Mouse (Mus musculus) kidney, embryonic 15.5 days (tissue): ENCODE data around the gene Trak1. TPM values are rescaled to one million over a fixed set of nuclear protein-coding genes. Genes with fewer than 3 reads are reported as not detected.

ENCODE experiments used
- ATAC-seq: fragments of 200-750 bp; cut with Nextera tagmentation; replicated peaks from 2 replicates; pipeline ENCODE4 v1.8.0; 2017; ENCODE audit warnings: moderate TSS enrichment; ENCODE audit not compliant: low FRiP score
- H3K27ac ChIP-seq: fragments of 300-500 bp; sonication (generic); 2 replicates; pipeline ENCODE4 v1.5.1; 2015; ENCODE audit warnings: mild to moderate bottlenecking, inconsistent platforms
- H3K27me3 ChIP-seq: fragments of 300-500 bp; sonication (generic); 2 replicates; pipeline ENCODE4 v1.6.1; 2015; ENCODE audit warnings: inconsistent platforms
- H3K36me3 ChIP-seq: fragments of 300-500 bp; sonication (generic); 2 replicates; pipeline ENCODE4 v1.6.1; 2015; ENCODE audit warnings: inconsistent platforms
- H3K4me1 ChIP-seq: fragments of 300-500 bp; sonication (generic); 2 replicates; pipeline ENCODE4 v1.6.1; 2015; ENCODE audit warnings: inconsistent platforms
- H3K4me2 ChIP-seq: fragments of 300-500 bp; sonication (generic); 2 replicates; pipeline ENCODE4 v1.6.1; 2015; ENCODE audit warnings: moderate library complexity, mild to moderate bottlenecking, inconsistent platforms
- H3K4me3 ChIP-seq: fragments of 300-500 bp; sonication (generic); replicated peaks from 2 replicates; pipeline ENCODE4 v1.5.1; 2015; ENCODE audit warnings: mild to moderate bottlenecking, inconsistent platforms
- H3K9ac ChIP-seq: fragments of 300-500 bp; sonication (generic); 2 replicates; pipeline ENCODE4 v1.6.1; 2015; ENCODE audit warnings: mild to moderate bottlenecking, inconsistent platforms
- H3K9me3 ChIP-seq: fragments of 300-500 bp; sonication (generic); replicated peaks from 2 replicates; pipeline ENCODE4 v1.6.1; 2016; ENCODE audit warnings: inconsistent platforms
- WGBS: fragments of 180-500 bp; shearing (Covaris S2); methylation state at CpG from one replicate; pipeline ENCODE4 v1.1.7; 2015; ENCODE audit warnings: mixed read lengths; 5-methylcytosine and 5-hydroxymethylcytosine counted together
- polyA plus RNA-seq: library from polyadenylated mRNA; unstranded; fragments of >200 nt; fragmentation: Nextera tagmentation; extraction: Ambion mirVana; gene quantifications from 2 replicates; pipeline ENCODE4 v1.2.1, GENCODE M21; 2015

The Trak1 gene
- polyA plus RNA-seq, 1 experiment from 2014 or later, result 18.7 TPM

GRCm38 (mm10) chr9:121416460-121416859, 119.2 kb downstream of the Trak1 start:
- Histone ChIP-seq H3K4me2 (no peak overlapping the region), H3K27me3 (no peaks in the 10 kb centered on the region), H3K9me3 (no peaks in the 10 kb centered on the region), H3K27ac (no peak overlapping the region), H3K4me3 (no peak overlapping the region), H3K4me1 (peaks cover 16% of the 10 kb centered on the region; the same call in 1 of the 2 replicates), H3K36me3 (no peaks in the 10 kb centered on the region), H3K9ac (no peak overlapping the region)
- no peak for ATAC-seq
- 91% methylated on average over 5 of the region's 5 CpGs for WGBS

- no peak overlapping the region for H3K4me3 ChIP-seq
- no peak overlapping the region for H3K4me2 ChIP-seq
Observed at GRCm38 (mm10) chr9:121416872-121417637, 119.8 kb downstream of the Trak1 start.

DNA sequence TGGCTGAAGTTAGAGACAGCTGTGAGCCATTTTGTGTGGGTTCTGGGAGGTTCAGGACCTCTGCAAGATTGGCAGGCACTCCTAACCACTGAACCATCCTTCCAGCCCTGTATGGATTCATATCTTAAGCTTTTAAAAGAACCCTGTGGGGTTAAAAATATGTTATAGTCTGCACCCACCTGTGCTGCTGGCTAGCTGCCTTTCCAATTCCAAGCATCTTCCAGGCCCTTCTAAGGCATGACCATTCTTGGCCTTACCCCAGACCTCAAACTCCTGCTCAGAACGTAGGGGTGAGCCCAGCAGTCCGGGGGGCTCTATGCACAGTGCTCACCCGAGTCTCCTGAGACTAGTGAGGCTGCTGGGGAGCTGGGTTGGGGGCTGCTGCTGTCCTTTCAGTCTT, 121.7 kb downstream of the Trak1 start:
- no peak for ATAC-seq
- no peak overlapping the region for H3K4me3 ChIP-seq
- H3K27ac ChIP-seq, result no peak overlapping the region
- 86% methylated on average over 3 of the region's 3 CpGs for WGBS
- no peaks in the 10 kb centered on the region for H3K36me3 ChIP-seq
- no peak overlapping the region for H3K4me2 ChIP-seq
- no peak overlapping the region for H3K9ac ChIP-seq
- H3K27me3 ChIP-seq, result no peaks in the 10 kb centered on the region
- peaks cover 28% of the 10 kb centered on the region; the same call in 1 of the 2 replicates for H3K4me1 ChIP-seq
- no peaks in the 10 kb centered on the region for H3K9me3 ChIP-seq

More at GRCm38 (mm10) chr9:121416872-121417637, 119.8 kb downstream of the Trak1 start:
- no peak for ATAC-seq
- Histone ChIP-seq H3K27ac (no peak overlapping the region), H3K27me3 (no peaks in the 10 kb centered on the region), H3K36me3 (no peaks in the 10 kb centered on the region), H3K9me3 (no peaks in the 10 kb centered on the region), H3K9ac (no peak overlapping the region), H3K4me1 (peaks cover 19% of the 10 kb centered on the region; the same call in 1 of the 2 replicates)
- WGBS, result 53% methylated on average over 7 of the region's 7 CpGs

GRCm38 (mm10) chr9:121419573-121419972, 122.3 kb downstream of the Trak1 start:
- Histone ChIP-seq H3K4me1 (peaks cover 31% of the 10 kb centered on the region), H3K4me3 (no peak overlapping the region), H3K9me3 (no peaks in the 10 kb centered on the region), H3K9ac (no peak overlapping the region), H3K27me3 (no peaks in the 10 kb centered on the region), H3K4me2 (no peak overlapping the region), H3K27ac (no peak overlapping the region), H3K36me3 (no peaks in the 10 kb centered on the region)
- 59% methylated on average over 7 of the region's 7 CpGs for WGBS
- ATAC-seq, result no peak

DNA sequence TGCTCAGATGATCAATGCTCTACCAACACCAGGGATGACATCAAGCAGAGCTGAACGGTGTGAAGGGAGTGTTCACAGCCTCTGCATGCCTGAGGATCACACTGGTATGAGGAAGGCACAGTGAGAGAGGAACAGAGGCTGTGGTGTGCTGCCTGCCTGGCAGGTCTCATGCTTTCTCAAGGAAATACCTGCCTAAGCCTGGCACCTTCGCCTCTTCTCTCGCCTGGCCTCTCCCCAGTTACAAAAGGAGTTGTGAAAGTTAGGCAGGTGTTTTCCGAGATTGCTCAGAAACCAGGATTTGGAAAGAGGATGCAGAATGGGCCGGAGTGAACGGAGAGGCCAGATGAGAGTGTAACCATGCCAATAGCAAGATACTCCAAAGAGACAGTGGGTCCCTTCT, 123.5 kb downstream of the Trak1 start:
- Histone ChIP-seq H3K27me3 (no peaks in the 10 kb centered on the region), H3K9me3 (no peaks in the 10 kb centered on the region), H3K4me1 (peaks cover 27% of the 10 kb centered on the region), H3K36me3 (no peaks in the 10 kb centered on the region), H3K27ac (no peak overlapping the region), H3K4me2 (no peak overlapping the region), H3K9ac (no peak overlapping the region), H3K4me3 (no peak overlapping the region)
- 85% methylated on average over 6 of the region's 6 CpGs for WGBS
- ATAC-seq, result no peak

GRCm38 (mm10) chr9:121422402-121422801, 125.1 kb downstream of the Trak1 start:
- Histone ChIP-seq H3K27ac (0 out of 2 replicates have a peak overlapping the region, but pooled peaks have one; percentile 18), H3K4me1 (peaks cover 26% of the 10 kb centered on the region), H3K36me3 (no peaks in the 10 kb centered on the region), H3K9me3 (no peaks in the 10 kb centered on the region), H3K9ac (no peak overlapping the region), H3K27me3 (no peaks in the 10 kb centered on the region), H3K4me2 (no peak overlapping the region), H3K4me3 (no peak overlapping the region)
- WGBS, result 77% methylated on average over 5 of the region's 5 CpGs
- ATAC-seq, result no peak

GRCm38 (mm10) chr9:121423621-121424020, 126.3 kb downstream of the Trak1 start:
- no peak for ATAC-seq

GRCm38 (mm10) chr9:121424281-121425164, 127.2 kb downstream of the Trak1 start:
- Histone ChIP-seq H3K9me3 (no peaks in the 10 kb centered on the region), H3K4me2 (no peak overlapping the region), H3K27me3 (no peaks in the 10 kb centered on the region), H3K9ac (no peak overlapping the region), H3K27ac (no peak overlapping the region), H3K36me3 (no peaks in the 10 kb centered on the region), H3K4me3 (no peak overlapping the region), H3K4me1 (peaks cover 22% of the 10 kb centered on the region)
- WGBS, result 72% methylated on average over 16 of the region's 16 CpGs
- no peak for ATAC-seq

More at GRCm38 (mm10) chr9:121423621-121424020, 126.3 kb downstream of the Trak1 start:
- H3K9me3 ChIP-seq, result no peaks in the 10 kb centered on the region
- H3K4me1 ChIP-seq, result peaks cover 26% of the 10 kb centered on the region
- H3K4me2 ChIP-seq, result no peak overlapping the region
- H3K4me3 ChIP-seq, result no peak overlapping the region
- no peak overlapping the region for H3K9ac ChIP-seq
- H3K27me3 ChIP-seq, result no peaks in the 10 kb centered on the region
- no peak overlapping the region for H3K27ac ChIP-seq
- 84% methylated on average over 6 of the region's 6 CpGs for WGBS
- H3K36me3 ChIP-seq, result no peaks in the 10 kb centered on the region

DNA sequence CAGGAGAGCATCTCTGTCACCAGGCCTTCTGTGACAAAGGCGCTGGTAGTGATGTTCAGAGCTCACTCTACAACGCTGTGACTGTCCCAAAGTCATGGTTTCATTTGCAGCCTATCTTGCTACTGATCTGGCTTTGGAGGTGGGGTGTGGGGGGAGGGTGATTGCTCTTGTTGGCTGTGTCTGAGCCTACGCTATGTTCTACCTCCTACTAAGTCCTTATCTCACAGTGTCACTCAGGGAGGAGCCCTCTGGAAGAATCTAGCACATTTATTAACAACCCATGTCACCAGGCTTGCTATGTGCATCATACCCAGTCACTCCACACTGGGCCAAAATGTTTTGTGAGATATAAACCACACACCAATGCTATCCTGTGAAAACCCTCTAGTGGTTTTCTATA, 129.1 kb downstream of the Trak1 start:
- Histone ChIP-seq H3K4me2 (no peak overlapping the region), H3K27me3 (no peaks in the 10 kb centered on the region), H3K9ac (no peak overlapping the region), H3K9me3 (no peaks in the 10 kb centered on the region), H3K4me3 (no peak overlapping the region), H3K27ac (no peak overlapping the region), H3K36me3 (no peaks in the 10 kb centered on the region), H3K4me1 (peaks cover 37% of the 10 kb centered on the region)
- ATAC-seq, result peak; percentile 91
- 79% methylated on average over 3 of the region's 3 CpGs for WGBS

- peaks cover 35% of the 10 kb centered on the region for H3K4me1 ChIP-seq
- no peaks in the 10 kb centered on the region for H3K36me3 ChIP-seq
- no peak overlapping the region for H3K4me2 ChIP-seq
- WGBS, result 95% methylated on average over 5 of the region's 5 CpGs
- no peak overlapping the region for H3K9ac ChIP-seq
- H3K4me3 ChIP-seq, result no peak overlapping the region
- no peak for ATAC-seq
- no peaks in the 10 kb centered on the region for H3K9me3 ChIP-seq
- H3K27me3 ChIP-seq, result no peaks in the 10 kb centered on the region
- no peak overlapping the region for H3K27ac ChIP-seq
Observed at GRCm38 (mm10) chr9:121426902-121427301, 129.6 kb downstream of the Trak1 start.

- no peaks in the 10 kb centered on the region for H3K36me3 ChIP-seq
- no peak overlapping the region for H3K4me3 ChIP-seq
- 79% methylated on average over 7 of the region's 7 CpGs for WGBS
- H3K4me1 ChIP-seq, result peaks cover 21% of the 10 kb centered on the region
- H3K4me2 ChIP-seq, result no peak overlapping the region
- H3K9me3 ChIP-seq, result no peaks in the 10 kb centered on the region
- H3K27ac ChIP-seq, result no peak overlapping the region
- no peak overlapping the region for H3K9ac ChIP-seq
- ATAC-seq, result no peak
- no peaks in the 10 kb centered on the region for H3K27me3 ChIP-seq
Observed at GRCm38 (mm10) chr9:121429592-121429991, 132.3 kb downstream of the Trak1 start.

- Histone ChIP-seq H3K36me3 (no peaks in the 10 kb centered on the region), H3K4me3 (no peak overlapping the region), H3K9ac (no peak overlapping the region), H3K4me2 (peak overlapping the region; percentile 17; the same call in 1 of the 2 replicates), H3K4me1 (peaks cover 21% of the 10 kb centered on the region), H3K9me3 (no peaks in the 10 kb centered on the region), H3K27ac (peak overlapping the region; percentile 66), H3K27me3 (no peaks in the 10 kb centered on the region)
- ATAC-seq, result no peak
- 22% methylated on average over 6 of the region's 6 CpGs for WGBS
Observed at GRCm38 (mm10) chr9:121430379-121430778, 133.1 kb downstream of the Trak1 start.
